Mouse (Mus musculus) splenic B cell, adult 2 months (primary cell): ENCODE data around the gene Gm36176.

Source experiments
- DNase-seq: peaks from one replicate; pipeline ENCODE4 v3.0.0-alpha.2; 2011; ENCODE audit warnings: low read depth, low spot score
- H3K27me3 ChIP-seq: 2 replicates; pipeline ENCODE4 v1.6.1; 2012; ENCODE audit warnings: mild to moderate bottlenecking, low read length, moderate library complexity, mixed read lengths; ENCODE audit not compliant: control insufficient read depth, poor library complexity, insufficient read depth, severe bottlenecking
- H3K36me3 ChIP-seq: 2 replicates; pipeline ENCODE4 v1.6.1; 2012; ENCODE audit warnings: mild to moderate bottlenecking, low read length, moderate library complexity, mixed read lengths; ENCODE audit not compliant: control insufficient read depth, poor library complexity, insufficient read depth, severe bottlenecking

Gene Gm36176

DNA sequence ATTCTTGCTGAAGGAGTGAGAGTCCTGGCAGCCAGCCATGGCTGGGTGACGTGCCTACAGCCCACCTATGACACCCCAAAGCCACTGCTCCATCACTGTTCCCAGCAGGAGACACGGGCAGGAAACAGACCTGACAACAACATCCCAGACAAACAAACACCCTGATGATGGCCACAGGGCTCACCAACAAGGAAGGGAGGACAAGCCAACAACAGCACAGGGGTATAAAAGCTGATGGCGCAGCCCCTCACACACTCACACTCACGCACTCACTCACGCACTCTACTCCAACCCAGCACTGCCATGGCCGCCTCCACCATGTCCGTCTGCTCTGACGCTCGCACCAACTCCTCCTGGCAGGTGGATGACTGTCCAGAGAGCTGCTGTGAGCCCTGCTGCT lies 6.0 kb downstream of the Gm36176 start, which contains the start of gene Gm10318:
Gm10318 (plus strand) TSS at position 301 of the 400 bp plus-strand sequence.
- no peak for DNase-seq
- Histone ChIP-seq H3K36me3 (no peaks in the 10 kb centered on the region), H3K27me3 (no peaks in the 10 kb centered on the region)

DNA sequence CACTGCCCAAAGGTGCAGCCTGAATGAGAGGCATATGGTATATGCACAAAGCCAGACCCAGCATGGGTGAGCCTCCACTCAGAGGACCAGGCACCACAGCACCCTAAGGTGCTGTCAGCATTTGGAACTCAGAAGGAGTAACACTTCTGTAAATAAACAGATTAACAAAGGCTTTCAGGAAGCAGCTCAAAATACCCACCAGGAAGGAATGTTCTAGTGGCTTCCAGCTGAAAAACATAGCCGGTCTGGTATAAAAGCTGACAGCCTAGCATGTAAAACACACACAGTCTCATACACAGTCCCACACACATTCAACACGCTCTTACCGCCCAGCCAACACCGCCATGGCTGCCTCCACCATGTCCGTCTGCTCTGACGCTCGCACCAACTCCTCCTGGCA lies 15.1 kb downstream of the Gm36176 start, which contains the start of gene Gm3285:
Gm3285 (plus strand) TSS at position 301 of the 400 bp plus-strand sequence.
- no peaks in the 10 kb centered on the region for H3K36me3 ChIP-seq
- DNase-seq: no peak
- no peaks in the 10 kb centered on the region for H3K27me3 ChIP-seq

DNA sequence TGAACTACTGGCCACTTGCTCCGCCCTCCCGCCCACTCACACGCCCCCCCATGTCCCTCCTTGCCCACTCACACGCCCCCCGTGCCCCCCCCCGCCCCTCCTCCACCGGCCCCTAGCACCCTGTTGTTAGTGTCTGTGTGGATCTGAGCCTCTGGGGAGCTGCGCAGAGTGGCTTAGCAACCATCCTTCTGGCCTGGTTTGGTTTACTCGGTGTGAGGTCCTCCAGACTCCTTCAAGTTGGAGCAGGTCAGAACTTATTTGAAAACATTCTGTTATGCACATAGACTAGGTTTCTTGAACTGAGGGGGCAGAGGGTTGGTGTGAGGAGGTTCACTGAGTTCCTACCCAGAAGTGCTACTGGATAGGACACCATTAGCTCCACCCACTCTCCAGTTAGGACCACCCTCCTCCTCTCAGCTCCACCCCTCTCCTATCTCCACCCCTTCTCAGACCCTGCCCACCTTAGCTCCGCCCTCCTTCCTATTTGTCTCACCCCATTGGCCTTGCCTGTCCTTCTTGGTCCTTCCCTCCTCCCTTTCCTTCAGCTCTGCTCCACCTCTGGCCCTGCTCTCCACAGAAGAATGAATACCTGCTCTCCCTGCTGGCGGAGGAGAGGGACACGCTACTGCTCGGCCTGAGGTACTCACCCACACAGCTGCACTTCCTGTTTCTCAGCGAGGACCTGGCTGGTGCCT lies 17.6 kb downstream of the Gm36176 start:
- DNase-seq: peak; percentile 77
- no peaks in the 10 kb centered on the region for H3K36me3 ChIP-seq
- H3K27me3 ChIP-seq: no peaks in the 10 kb centered on the region

DNA sequence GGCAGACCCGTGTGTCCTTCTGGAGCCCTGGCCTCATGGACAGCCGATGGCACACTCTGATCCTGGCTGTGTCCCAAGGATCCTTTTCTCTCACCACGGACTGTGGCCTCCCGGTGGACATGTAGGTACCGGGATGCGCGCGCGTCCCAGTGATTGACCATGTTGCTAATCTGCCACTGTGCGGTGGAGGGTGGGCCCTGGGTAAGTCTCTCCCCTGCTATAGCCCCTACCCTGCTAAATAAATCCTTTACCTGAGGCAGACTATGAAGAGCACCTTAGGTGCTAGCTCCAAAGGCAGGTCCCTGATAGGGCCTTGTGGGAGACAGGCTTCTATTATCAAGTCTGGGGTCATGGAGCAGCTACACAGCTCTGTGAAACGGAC lies 18.1 kb downstream of the Gm36176 start:
- H3K36me3 ChIP-seq: no peaks in the 10 kb centered on the region
- no peaks in the 10 kb centered on the region for H3K27me3 ChIP-seq
- DNase-seq: no peak

DNA sequence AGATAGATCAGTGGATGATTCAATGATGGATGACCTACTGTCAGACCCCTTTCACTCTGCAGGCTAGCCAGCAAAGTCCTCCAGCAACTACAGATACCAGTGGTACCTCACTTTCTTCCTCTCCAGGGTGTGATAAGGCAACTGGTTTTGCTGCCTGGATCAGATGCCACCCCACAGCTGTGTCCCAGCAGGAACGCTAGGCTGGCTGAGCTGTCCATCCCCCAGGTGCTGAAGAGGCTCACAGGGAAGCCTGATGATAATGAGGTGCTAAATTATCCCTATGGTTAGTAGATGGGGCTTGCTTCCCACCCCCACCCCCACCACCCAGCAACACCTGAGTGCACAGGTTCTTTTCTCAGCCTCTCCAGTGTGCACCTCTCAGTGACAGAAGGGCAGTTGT lies 20.9 kb downstream of the Gm36176 start:
- Histone ChIP-seq H3K36me3 (no peaks in the 10 kb centered on the region), H3K27me3 (no peaks in the 10 kb centered on the region)
- no peak for DNase-seq

DNA sequence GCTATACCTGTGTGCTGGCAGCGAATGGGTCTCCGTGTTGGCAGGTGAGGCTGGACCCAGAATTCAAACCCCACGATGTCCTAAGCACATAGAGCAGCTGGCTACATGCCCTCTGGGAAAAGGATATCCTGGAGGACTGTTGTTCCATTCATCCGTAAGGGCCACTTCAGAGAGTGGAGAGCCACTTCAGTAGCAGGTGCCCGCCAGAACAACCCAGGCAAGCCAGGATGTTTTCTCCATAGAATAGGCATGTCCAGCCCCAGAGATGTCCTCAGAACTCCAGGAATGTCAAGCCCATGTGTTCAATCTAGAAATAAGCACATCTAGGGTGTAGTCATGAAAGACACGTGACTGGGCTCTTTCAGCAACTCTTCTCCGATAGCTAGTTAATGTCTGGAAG lies 23.0 kb downstream of the Gm36176 start:
- no peak for DNase-seq
- Histone ChIP-seq H3K36me3 (no peaks in the 10 kb centered on the region), H3K27me3 (no peaks in the 10 kb centered on the region)

DNA sequence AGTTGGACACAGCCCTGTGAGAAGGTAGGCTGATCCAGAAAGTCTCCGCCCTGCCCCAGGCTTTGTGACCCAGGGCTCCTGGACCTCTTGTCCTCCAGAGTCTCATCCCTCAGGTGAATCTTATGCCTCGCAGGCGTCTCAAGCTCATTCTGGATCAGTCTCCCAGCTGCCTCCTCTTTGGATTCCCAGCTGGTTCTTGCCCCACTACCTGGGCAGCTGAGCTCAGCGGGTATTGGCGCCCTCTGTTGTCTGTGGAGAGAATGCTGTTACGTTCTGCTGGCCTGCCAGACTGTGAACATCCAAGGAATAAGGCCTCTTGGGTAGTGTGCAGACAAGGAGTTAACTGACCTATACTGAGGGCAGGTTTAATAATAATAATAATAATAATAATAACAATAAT lies 32.4 kb downstream of the Gm36176 start:
- no peaks in the 10 kb centered on the region for H3K36me3 ChIP-seq
- peak; percentile 12 for DNase-seq

DNA sequence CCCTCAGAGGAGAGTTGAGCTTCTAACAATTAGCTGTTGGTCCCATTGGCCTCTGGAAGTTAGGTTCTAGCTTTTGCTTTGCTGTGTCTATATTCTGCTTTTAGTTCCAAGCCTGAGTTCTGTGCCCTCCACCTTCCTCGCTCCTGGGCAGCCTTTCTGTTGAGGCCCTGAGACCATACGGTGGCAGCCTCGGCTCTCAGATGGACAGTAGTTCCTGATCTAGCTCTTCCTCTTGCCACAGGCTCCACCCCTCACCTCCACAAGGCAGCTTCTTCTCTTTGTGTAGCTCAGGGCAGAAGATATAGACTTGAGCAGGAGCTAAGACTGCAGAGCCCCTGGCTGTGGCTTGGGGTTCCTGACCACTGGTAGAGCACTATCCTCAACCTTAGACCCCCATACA lies 33.7 kb downstream of the Gm36176 start:
- DNase-seq: no peak
- Histone ChIP-seq H3K36me3 (no peaks in the 10 kb centered on the region), H3K27me3 (no peaks in the 10 kb centered on the region)

More for the DNA sequence above, 32.4 kb downstream of the Gm36176 start:
- H3K27me3 ChIP-seq: no peaks in the 10 kb centered on the region

DNA sequence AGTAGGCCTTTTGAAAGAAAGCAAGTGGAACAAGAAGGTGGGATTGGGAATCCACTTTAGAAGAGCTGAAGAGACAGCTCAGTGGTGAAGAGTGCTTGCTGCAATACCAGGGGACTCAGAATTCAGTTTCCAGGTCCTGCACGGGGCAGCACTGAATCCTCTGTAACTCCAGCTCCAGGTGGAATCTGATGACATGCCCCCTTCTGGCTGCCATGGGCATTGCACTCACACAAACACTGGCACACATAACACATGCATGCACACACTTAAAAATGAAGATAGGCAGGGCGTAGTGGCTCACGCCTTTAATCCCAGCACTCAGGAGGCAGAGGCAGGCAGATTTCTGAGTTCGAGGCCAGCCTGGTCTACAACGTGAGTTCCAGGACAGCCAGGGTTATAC lies 36.0 kb downstream of the Gm36176 start:
- peak; percentile 10 for DNase-seq
- no peaks in the 10 kb centered on the region for H3K36me3 ChIP-seq
- H3K27me3 ChIP-seq: no peaks in the 10 kb centered on the region

DNA sequence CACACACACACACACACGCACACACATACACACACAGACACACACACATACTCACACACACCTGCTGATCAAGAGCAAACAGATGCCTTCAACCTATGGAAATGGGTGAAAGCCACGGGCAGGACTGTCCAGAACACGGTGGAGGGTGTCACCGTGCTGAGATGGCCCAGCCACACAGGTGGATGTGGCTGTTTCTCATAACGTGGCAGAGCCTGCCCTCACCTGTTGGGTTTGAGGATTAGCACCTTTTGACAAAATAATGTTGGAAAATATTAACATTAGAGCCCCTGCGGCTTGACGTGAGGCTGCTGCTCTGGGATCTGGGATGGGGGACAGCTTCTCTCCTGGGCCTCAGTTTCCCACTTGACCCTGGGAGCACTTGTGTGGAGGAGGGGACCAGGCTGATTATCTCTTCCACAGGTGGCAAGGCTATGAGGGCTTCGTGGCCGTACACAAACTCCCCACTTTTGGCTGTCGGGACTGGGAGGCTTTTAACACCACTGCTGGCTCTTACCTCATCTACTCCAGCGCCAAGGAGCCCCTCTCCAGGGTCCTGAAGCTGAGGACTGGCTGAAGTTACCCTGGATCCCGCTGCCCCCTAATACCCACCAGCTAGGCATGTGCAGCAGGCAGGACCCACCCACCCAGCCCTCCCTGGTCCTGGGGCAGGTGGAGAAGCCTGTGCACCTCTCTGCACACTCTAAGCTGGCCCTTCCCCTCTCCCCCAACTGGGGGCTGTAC lies 39.6 kb downstream of the Gm36176 start:
- Histone ChIP-seq H3K27me3 (no peaks in the 10 kb centered on the region), H3K36me3 (no peaks in the 10 kb centered on the region)
- DNase-seq: peak; percentile 6

DNA sequence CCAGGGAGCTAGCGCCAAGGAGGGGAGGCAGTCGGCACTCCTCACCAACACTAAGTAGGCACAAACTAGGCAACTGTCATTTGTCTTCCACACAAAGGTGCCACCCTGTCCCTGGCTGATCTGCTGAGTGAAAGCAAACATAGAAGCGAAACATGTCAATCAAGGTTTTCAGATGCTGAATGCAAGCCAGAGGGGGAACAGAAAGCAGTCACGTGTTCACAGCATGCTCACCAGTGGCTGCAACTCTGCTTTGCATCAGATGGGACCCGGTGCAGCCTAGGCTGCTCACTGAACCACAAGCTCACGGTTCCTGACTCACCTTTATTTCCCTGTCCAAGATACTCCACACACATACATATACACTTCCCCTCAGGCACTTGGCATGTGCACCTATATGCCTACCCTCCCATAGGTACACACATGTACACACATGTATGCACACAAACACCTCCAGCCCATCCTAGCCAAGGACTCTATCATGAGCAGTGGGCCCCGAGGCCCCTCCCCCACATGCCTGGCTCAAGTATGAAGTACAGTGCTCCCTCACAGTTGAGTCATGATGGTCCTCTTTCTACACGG lies 44.5 kb downstream of the Gm36176 start:
- no peaks in the 10 kb centered on the region for H3K36me3 ChIP-seq
- no peaks in the 10 kb centered on the region for H3K27me3 ChIP-seq
- peak; percentile 35 for DNase-seq

DNA sequence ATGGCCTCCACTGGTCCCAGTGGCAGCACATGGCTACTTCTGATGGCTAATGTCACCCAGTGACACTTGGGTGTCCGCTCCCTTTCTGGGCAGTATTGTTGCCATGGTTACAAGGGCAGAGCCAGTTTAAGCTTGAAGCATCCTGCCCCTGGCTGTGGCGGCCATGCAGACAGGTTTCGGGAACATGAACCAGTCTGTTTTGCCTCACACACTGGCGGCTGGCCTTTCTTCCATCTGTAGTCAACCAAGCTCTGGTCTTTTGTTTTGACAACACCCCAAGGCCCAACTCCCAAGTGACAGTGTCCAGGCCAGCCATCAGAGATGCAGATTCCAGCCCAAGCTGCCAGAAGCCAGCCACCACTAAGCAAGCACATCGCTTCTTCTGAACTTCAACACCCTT lies 49.0 kb downstream of the Gm36176 start:
- H3K36me3 ChIP-seq: no peaks in the 10 kb centered on the region
- no peak for DNase-seq
- H3K27me3 ChIP-seq: no peaks in the 10 kb centered on the region
